Mouse (Mus musculus): ENCODE data around the gene Sp2. TPM values are rescaled to one million over a fixed set of nuclear protein-coding genes. Genes with fewer than 3 reads are reported as not detected.

The Sp2 gene
- total and polyA plus RNA-seq, 2 experiments from 2014 or later: 5.2 to 13.7 TPM

- Histone ChIP-seq H3K4me3 (ENCODE audit: low read depth, low read length) (peak overlapping the region; percentile 90), H3K9me3 (ENCODE audit: low read length) (no peaks in the 10 kb centered on the region), H3K36me3 (ENCODE audit: insufficient read depth, low read length) (no peaks in the 10 kb centered on the region), H3K27ac (ENCODE audit: low read depth, low read length) (peak overlapping the region; percentile 98), H3K4me1 (ENCODE audit: insufficient read depth, low read length) (peaks cover 15% of the 10 kb centered on the region), H3K9ac (replicated peaks; ENCODE audit: low read length, poor library complexity, severe bottlenecking) (peak overlapping the region; percentile 82), H3K4me2 (ENCODE audit: low read depth, low read length, poor library complexity, severe bottlenecking) (peak overlapping the region; percentile 79), H3K27me3 (ENCODE audit: insufficient read depth, low read length) (no peaks in the 10 kb centered on the region)
- WGBS: under 1% methylated on average over 35 of the region's 50 CpGs
- peak; percentile 33; the same call in 1 of the 2 replicates for TF ChIP-seq CTCF (IDR thresholded peaks at IDR 0.05)
- peak; percentile 73 for ATAC-seq (ENCODE audit: low FRiP score)
- DNase-seq (ENCODE audit: low spot score): peak; percentile 88
Measured at GRCm38 (mm10) chr11:96976911-96977591, 5.7 kb downstream of the Sp2 start.

GRCm38 (mm10) chr11:96976379-96976687, 6.4 kb downstream of the Sp2 start:
- peak overlapping the region; percentile 98 for H3K27ac ChIP-seq (ENCODE audit: low read depth, low read length)
- H3K27me3 ChIP-seq (ENCODE audit: insufficient read depth, low read length): no peaks in the 10 kb centered on the region
- 49% methylated on average over 3 of the region's 3 CpGs for WGBS
- H3K4me1 ChIP-seq (ENCODE audit: insufficient read depth, low read length): peaks cover 15% of the 10 kb centered on the region
- peak; percentile 24 for DNase-seq (ENCODE audit: low spot score)
- H3K9ac ChIP-seq (replicated peaks; ENCODE audit: low read length, poor library complexity, severe bottlenecking): peak overlapping the region; percentile 82
- peak overlapping the region; percentile 79 for H3K4me2 ChIP-seq (ENCODE audit: low read depth, low read length, poor library complexity, severe bottlenecking)
- TF ChIP-seq CTCF (IDR thresholded peaks at IDR 0.05): no peak
- ATAC-seq (ENCODE audit: low FRiP score): no peak
- H3K4me3 ChIP-seq (ENCODE audit: low read depth, low read length): peak overlapping the region; percentile 90
- H3K9me3 ChIP-seq (ENCODE audit: low read length): no peaks in the 10 kb centered on the region
- H3K36me3 ChIP-seq (ENCODE audit: insufficient read depth, low read length): no peaks in the 10 kb centered on the region

- no peak for TF ChIP-seq CTCF (IDR thresholded peaks at IDR 0.05)
- Histone ChIP-seq H3K4me1 (ENCODE audit: insufficient read depth, low read length) (peaks cover 15% of the 10 kb centered on the region), H3K9ac (replicated peaks; ENCODE audit: low read length, poor library complexity, severe bottlenecking) (peak overlapping the region; percentile 82; the same call in 1 of the 2 replicates), H3K27ac (ENCODE audit: low read depth, low read length) (no peak overlapping the region; the same call in 1 of the 2 replicates), H3K4me2 (ENCODE audit: low read depth, low read length, poor library complexity, severe bottlenecking) (peak overlapping the region; percentile 79), H3K4me3 (ENCODE audit: low read depth, low read length) (peak overlapping the region; percentile 90; the same call in 1 of the 2 replicates), H3K9me3 (ENCODE audit: low read length) (no peaks in the 10 kb centered on the region), H3K27me3 (ENCODE audit: insufficient read depth, low read length) (no peaks in the 10 kb centered on the region), H3K36me3 (ENCODE audit: insufficient read depth, low read length) (no peaks in the 10 kb centered on the region)
- DNase-seq (ENCODE audit: low spot score): peak; percentile 31
- no peak for ATAC-seq (ENCODE audit: low FRiP score)
- WGBS: 74% methylated on average over 10 of the region's 10 CpGs
Measured at GRCm38 (mm10) chr11:96975511-96976378, 7.0 kb downstream of the Sp2 start.

GRCm38 (mm10) chr11:96974813-96975212, 7.9 kb downstream of the Sp2 start:
- no peak overlapping the region for H3K4me2 ChIP-seq (ENCODE audit: low read depth, low read length, poor library complexity, severe bottlenecking)
- no peaks in the 10 kb centered on the region for H3K27me3 ChIP-seq (ENCODE audit: insufficient read depth, low read length)
- H3K27ac ChIP-seq (ENCODE audit: low read depth, low read length): no peak overlapping the region
- TF ChIP-seq CTCF (IDR thresholded peaks at IDR 0.05): no peak
- H3K9ac ChIP-seq (replicated peaks; ENCODE audit: low read length, poor library complexity, severe bottlenecking): no peak overlapping the region
- no peak for DNase-seq (ENCODE audit: low spot score)
- no peaks in the 10 kb centered on the region for H3K9me3 ChIP-seq (ENCODE audit: low read length)
- ATAC-seq (ENCODE audit: low FRiP score): no peak
- WGBS: 89% methylated on average over 5 of the region's 5 CpGs
- no peaks in the 10 kb centered on the region for H3K36me3 ChIP-seq (ENCODE audit: insufficient read depth, low read length)
- no peak overlapping the region for H3K4me3 ChIP-seq (ENCODE audit: low read depth, low read length)
- H3K4me1 ChIP-seq (ENCODE audit: insufficient read depth, low read length): peaks cover 15% of the 10 kb centered on the region

- Histone ChIP-seq H3K36me3 (ENCODE audit: insufficient read depth, low read length) (no peaks in the 10 kb centered on the region), H3K9me3 (ENCODE audit: low read length) (no peaks in the 10 kb centered on the region), H3K4me1 (ENCODE audit: insufficient read depth, low read length) (peaks cover 15% of the 10 kb centered on the region), H3K27me3 (ENCODE audit: insufficient read depth, low read length) (no peaks in the 10 kb centered on the region), H3K9ac (replicated peaks; ENCODE audit: low read length, poor library complexity, severe bottlenecking) (no peak overlapping the region), H3K4me3 (ENCODE audit: low read depth, low read length) (no peak overlapping the region), H3K4me2 (ENCODE audit: low read depth, low read length, poor library complexity, severe bottlenecking) (no peak overlapping the region), H3K27ac (ENCODE audit: low read depth, low read length) (peak overlapping the region; percentile 55)
- peak; percentile 49 for DNase-seq (ENCODE audit: low spot score)
- WGBS: 58% methylated on average over 5 of the region's 5 CpGs
- no peak for ATAC-seq (ENCODE audit: low FRiP score)
- no peak for TF ChIP-seq CTCF (IDR thresholded peaks at IDR 0.05)
Measured at GRCm38 (mm10) chr11:96973426-96973964, 9.3 kb downstream of the Sp2 start.

All from midbrain, postnatal 0 days (tissue).